ENCODE assay signal across 8 mouse cellular contexts in the genomic region with DNA sequence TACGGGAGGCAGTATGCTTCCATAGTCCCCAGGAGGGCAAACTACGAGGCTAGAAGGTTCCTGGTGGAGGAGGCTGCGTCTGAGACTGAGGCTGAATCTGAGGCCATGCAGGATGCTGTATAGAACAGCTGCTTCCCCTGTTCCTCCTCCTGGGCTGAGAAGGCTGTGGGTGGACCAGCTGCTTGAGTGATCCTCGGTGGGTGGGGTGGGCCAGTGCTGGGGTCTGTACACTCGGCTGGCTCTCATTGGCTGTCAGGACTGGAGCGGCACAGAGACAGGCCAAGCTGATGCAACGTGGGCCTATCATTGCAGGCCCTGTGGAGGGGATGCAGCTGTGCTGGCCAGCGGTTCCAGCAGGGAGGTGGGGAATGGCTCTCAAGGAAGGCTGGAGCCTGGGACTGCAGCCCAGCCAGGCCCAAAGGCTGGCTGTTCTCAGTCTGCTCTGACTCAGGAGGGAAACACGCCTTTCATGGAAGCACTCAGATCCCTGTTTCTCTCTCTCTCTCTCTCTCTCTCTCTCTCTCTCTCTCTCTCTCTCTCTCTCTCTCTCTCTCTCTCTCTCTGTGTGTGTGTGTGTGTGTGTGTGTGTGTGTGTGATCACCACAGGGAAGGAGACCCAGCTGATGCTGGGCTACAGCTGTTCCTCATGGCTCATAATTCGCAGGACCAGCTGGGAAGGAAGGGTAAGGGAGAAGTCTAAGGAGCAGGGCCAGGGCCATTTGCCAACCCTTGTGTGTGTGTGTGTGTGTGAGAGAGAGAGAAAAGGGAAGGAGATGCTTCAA. TPM values are rescaled to one million over a fixed set of nuclear protein-coding genes. Genes with fewer than 3 reads are reported as not detected.
A peak's percentile ranks its signal among the peaks of the same experiment; 100 is the strongest.
DNase-seq lines count a peak whose midpoint lies in the region; ATAC-seq and TF ChIP-seq lines count a peak whose summit lies in the region.

No protein-coding gene starts in this region.

- H3K4me1 ChIP-seq in hindbrain, embryonic 10.5 days (replicated peaks), result peaks cover 62% of the 10 kb centered on the region
- peaks cover 22% of the 10 kb centered on the region for H3K4me1 ChIP-seq in lung, adult 2 months (ENCODE audit: control insufficient read depth, insufficient read depth, low read length)

- peak overlapping the region; percentile 91 for H3K27ac ChIP-seq in hindbrain, embryonic 10.5 days

- H3K4me3 ChIP-seq in hindbrain, embryonic 10.5 days, result peak overlapping the region; percentile 30
- no peak overlapping the region for H3K4me3 ChIP-seq in lung, adult 2 months (replicated peaks; ENCODE audit: extremely low read depth, low read depth, low read length)

- peak; percentile 51; the same call in 1 of the 2 replicates for TF ChIP-seq POLR2A in brain, embryonic 14.5 days (IDR thresholded peaks at IDR 0.05; ENCODE audit: borderline replicate concordance, extremely low read depth, insufficient read depth, insufficient read length, poor library complexity, severe bottlenecking)
- TF ChIP-seq POLR2A in lung, adult 2 months (IDR thresholded peaks at IDR 0.05; ENCODE audit: borderline replicate concordance, extremely low read depth, low read depth, low read length), result 0 out of 2 replicates have a peak, but pooled peaks have one; percentile 30

- H3K36me3 ChIP-seq in hindbrain, embryonic 10.5 days, result no peaks in the 10 kb centered on the region

- no peak for ATAC-seq in megakaryocyte, adult 5-6 weeks (ENCODE audit: poor library complexity, severe bottlenecking)

- no peak for TF ChIP-seq CTCF in brain, embryonic 14.5 days (IDR thresholded peaks at IDR 0.05; ENCODE audit: borderline replicate concordance, extremely low read depth, insufficient read depth, insufficient read length)
- no peak for TF ChIP-seq CTCF in lung, adult 2 months (IDR thresholded peaks at IDR 0.05; ENCODE audit: insufficient read depth, low read length)

- WGBS in hindbrain, embryonic 10.5 days, result 6% methylated on average over 10 of the region's 10 CpGs
- WGBS in lung, adult 2 months, result 42% methylated on average over 10 of the region's 10 CpGs

- peak; percentile 27 for DNase-seq in 416B (ENCODE audit: low read depth)
- peak; percentile 97 for DNase-seq in brain, embryonic 14.5 days (ENCODE audit: low read depth)
- peak; percentile 73 to 86 for DNase-seq in frontal cortex, postnatal 10 days (ENCODE audit: low spot score in 2 of 2)
- peak; percentile 93 for DNase-seq in hindbrain, embryonic 10.5 days (ENCODE audit: low spot score)
- DNase-seq in layer of hippocampus, postnatal 10 days (ENCODE audit: low spot score in 2 of 2), result peak; percentile 58 to 65
- DNase-seq in lung, adult 2 months, result peak; percentile 31
- peak; percentile 60 for DNase-seq in ovary, postnatal 14 days (ENCODE audit: low spot score)

- H3K9me3 ChIP-seq in hindbrain, embryonic 10.5 days, result peaks cover 4% of the 10 kb centered on the region; the same call in 1 of the 2 replicates

- H3K27me3 ChIP-seq in hindbrain, embryonic 10.5 days (ENCODE audit: insufficient read depth, poor library complexity, severe bottlenecking), result no peaks in the 10 kb centered on the region

RNA-seq across cellular contexts. Expression of a gene that starts 7.2 kb away (rescaled TPM):
- polyA plus RNA-seq in brain, embryonic 14.5 days (2012; rRNA removed), result 187 and 283 TPM in 2 replicates
- polyA plus RNA-seq in hindbrain, embryonic 10.5 days (2016; fragmentation: Nextera tagmentation; extraction: Ambion mirVana), result 861 and 996 TPM in 2 replicates
- total RNA-seq in layer of hippocampus, postnatal 10 days (2021), result 10 to 100 TPM; 58.2 to 62.0 TPM
- polyA plus RNA-seq in lung, adult 2 months (2012; rRNA removed), result 364 and 388 TPM in 2 replicates
- 0.23 and 0.76 TPM in 2 replicates for total RNA-seq in megakaryocyte, adult 5-6 weeks (2015)
- 0.37 and 0.73 TPM in 2 replicates for total RNA-seq in megakaryocyte, adult 5-6 weeks (2017)

RNA-seq across cellular contexts. Expression of a gene that starts 21.0 kb away (rescaled TPM):
- polyA plus RNA-seq in brain, embryonic 14.5 days (2012; rRNA removed), result 56.3 and 70.2 TPM in 2 replicates
- polyA plus RNA-seq in hindbrain, embryonic 10.5 days (2016; fragmentation: Nextera tagmentation; extraction: Ambion mirVana), result 33.8 and 43.8 TPM in 2 replicates
- 10 to 100 TPM; 31.4 to 37.4 TPM for total RNA-seq in layer of hippocampus, postnatal 10 days (2021)
- polyA plus RNA-seq in lung, adult 2 months (2012; rRNA removed), result 26.5 and 27.2 TPM in 2 replicates
- 0.96 and 3.5 TPM in 2 replicates for total RNA-seq in megakaryocyte, adult 5-6 weeks (2015)
- total RNA-seq in megakaryocyte, adult 5-6 weeks (2017), result 0.70 and 1.0 TPM in 2 replicates

Comparison
In these comparisons a context has a peak if more than half of its experiments do, and no peak if none do; other contexts are left out.
1. DNase-seq: peak in every context shown above with its lines; median percentile 97 in brain, embryonic 14.5 days; 93 in hindbrain, embryonic 10.5 days; 80 in frontal cortex, postnatal 10 days; 62 in layer of hippocampus, postnatal 10 days; 60 in ovary, postnatal 14 days; 31 in lung, adult 2 months; 27 in 416B.